Mouse (Mus musculus): ENCODE results near the gene Gm12117.

Gene Gm12117

GRCm38 (mm10) chr11:33276637-33277036, at the start of gene Gm12117:
Gene Gm12117 (minus strand): TSS chr11:33276737.
- DNase-seq (ENCODE audit: low read depth): no peak

- no peak for DNase-seq (ENCODE audit: low read depth)
Observed at GRCm38 (mm10) chr11:33319006-33319611, 42.6 kb upstream of the Gm12117 start.

- no peak for DNase-seq (ENCODE audit: low read depth)
Observed at GRCm38 (mm10) chr11:33309566-33309965, 33.0 kb upstream of the Gm12117 start.

GRCm38 (mm10) chr11:33300859-33301258, 24.3 kb upstream of the Gm12117 start:
- DNase-seq (ENCODE audit: low read depth): no peak

- DNase-seq (ENCODE audit: low read depth): no peak
Observed at GRCm38 (mm10) chr11:33299371-33299770, 22.8 kb upstream of the Gm12117 start.

- no peak for DNase-seq (ENCODE audit: low read depth)
Observed at GRCm38 (mm10) chr11:33297121-33297520, 20.6 kb upstream of the Gm12117 start.

GRCm38 (mm10) chr11:33295422-33295821, 18.9 kb upstream of the Gm12117 start:
- DNase-seq (ENCODE audit: low read depth): peak; percentile 2

GRCm38 (mm10) chr11:33294063-33294462, 17.5 kb upstream of the Gm12117 start:
- DNase-seq (ENCODE audit: low read depth): no peak

- DNase-seq (ENCODE audit: low read depth): no peak
Observed at GRCm38 (mm10) chr11:33278571-33278970, 2.0 kb upstream of the Gm12117 start.

GRCm38 (mm10) chr11:33274816-33275215, 1.7 kb downstream of the Gm12117 start:
- DNase-seq (ENCODE audit: low read depth): no peak

GRCm38 (mm10) chr11:33274294-33274693, 2.2 kb downstream of the Gm12117 start:
- no peak for DNase-seq (ENCODE audit: low read depth)

GRCm38 (mm10) chr11:33240295-33240694, 36.2 kb downstream of the Gm12117 start:
- DNase-seq (ENCODE audit: low read depth): no peak

- no peak for DNase-seq (ENCODE audit: low read depth)
Observed at GRCm38 (mm10) chr11:33234134-33234533, 42.4 kb downstream of the Gm12117 start.

- no peak for DNase-seq (ENCODE audit: low read depth)
Observed at GRCm38 (mm10) chr11:33232056-33232455, 44.5 kb downstream of the Gm12117 start.

GRCm38 (mm10) chr11:33228186-33228585, 48.4 kb downstream of the Gm12117 start:
- DNase-seq (ENCODE audit: low read depth): no peak

- no peak for DNase-seq (ENCODE audit: low read depth)
Observed at GRCm38 (mm10) chr11:33226516-33226915, 50.0 kb downstream of the Gm12117 start.
